Mouse (Mus musculus): ENCODE measurements around the gene Inip.
A peak's percentile ranks its signal among the peaks of the same experiment; 100 is the strongest.
"Not testable (repeated sequence)": the region's sequence is repeated elsewhere in the genome, so short reads cannot be mapped to it uniquely, and the experiment has no call there.

Inip gene

GRCm38 (mm10) chr4:59808396-59808795, 7.0 kb upstream of the Inip start:
- no peak for DNase-seq (ENCODE audit: low spot score)

GRCm38 (mm10) chr4:59807521-59807920, 6.1 kb upstream of the Inip start:
- no peak for DNase-seq (ENCODE audit: low spot score)

GRCm38 (mm10) chr4:59806879-59807195, 5.4 kb upstream of the Inip start:
- DNase-seq (ENCODE audit: low spot score), result no peak

DNA sequence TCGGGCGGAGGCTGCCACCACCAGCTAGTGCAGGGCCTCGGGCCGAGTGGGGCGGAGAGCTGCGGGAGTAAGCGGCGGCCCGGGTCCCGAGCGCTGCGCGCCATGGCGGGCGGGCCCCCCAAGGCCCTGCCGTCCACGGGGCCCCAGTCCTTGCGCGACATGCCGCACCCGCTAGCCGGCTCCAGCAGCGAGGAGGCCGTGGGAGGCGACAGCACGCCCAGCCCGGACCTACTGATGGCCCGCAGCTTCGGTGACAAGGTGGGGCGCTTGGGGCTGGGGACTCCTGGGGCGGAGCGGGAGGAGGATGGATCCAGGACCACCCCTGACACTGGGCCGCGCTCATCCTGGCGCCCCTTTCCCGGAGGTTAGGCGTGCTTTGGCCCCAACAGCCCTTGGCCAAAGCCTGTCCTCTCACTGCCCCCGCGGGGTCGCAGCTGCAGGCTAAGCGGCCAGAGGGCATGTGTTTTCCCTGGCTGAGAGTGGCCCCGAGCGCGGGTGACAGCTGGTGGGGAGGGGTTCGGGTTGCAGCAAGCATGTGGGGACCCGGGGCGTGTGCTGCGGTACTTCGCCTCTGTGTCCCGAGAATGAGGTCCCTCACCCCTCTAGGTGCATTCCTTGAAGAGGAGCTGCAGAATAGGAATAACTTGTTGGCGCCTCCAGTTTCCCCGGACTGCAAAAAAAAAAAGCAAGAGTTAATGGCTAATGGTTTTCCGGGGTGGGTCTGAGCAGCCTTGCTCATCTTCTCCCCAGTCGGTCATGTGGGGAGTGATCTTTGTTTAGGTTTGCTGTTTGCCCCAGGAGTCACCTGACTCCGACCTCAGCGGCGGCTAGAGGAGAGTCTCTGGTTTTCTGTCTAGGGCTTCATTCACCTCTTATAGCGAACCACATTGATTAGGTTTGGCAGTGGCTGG, 4.8 kb upstream of the Inip start:
- DNase-seq (ENCODE audit: low spot score), result peak; percentile 79

DNA sequence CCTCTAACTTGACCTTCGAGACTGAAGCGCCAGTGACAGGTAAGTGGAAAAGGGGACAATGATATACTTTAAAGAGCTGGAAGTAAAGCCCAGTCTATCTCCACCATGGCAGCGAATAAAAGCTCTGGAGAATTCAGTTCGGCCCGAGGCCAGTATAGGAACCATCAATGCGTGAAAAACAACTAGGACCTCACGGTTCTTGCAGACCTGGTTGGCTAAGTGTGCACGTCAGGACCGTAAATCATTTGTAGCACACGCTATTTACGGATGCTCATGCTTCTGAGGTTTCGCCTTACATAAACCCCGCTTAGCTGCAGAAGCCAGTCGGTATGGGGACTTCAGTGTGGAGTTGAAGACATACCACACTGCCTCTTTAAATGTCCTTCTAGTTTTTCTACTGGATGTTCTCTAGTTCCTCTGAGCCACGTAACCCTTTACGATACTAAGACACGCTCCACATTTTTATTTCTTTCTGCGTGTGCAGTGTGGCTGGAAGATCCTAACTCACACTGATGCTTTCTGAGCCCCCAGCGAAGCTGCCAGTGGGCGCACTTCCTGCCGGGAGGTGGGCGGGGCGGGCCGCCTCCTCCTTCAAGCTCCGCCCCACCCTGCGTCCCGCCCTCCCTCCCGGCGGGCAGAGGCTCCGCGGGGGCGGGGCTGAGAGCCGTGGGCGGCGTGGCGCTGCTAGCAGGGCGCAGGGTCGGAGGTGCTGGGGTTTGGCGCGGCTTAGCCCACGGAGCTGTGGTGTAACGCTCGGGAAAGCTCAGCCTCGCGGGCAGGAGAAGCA, 4.0 kb upstream of the Inip start, which contains the start of gene Snx30:
Gene Snx30, plus strand, starts transcription at position 660 of the 787 bp plus-strand sequence.
- peak; percentile 89 for DNase-seq (ENCODE audit: low spot score)

- DNase-seq (ENCODE audit: low spot score), result no peak
These were observed 3.4 kb upstream of the Inip start for GRCm38 (mm10) chr4:59804754-59805153.

GRCm38 (mm10) chr4:59803358-59803757, 2.0 kb upstream of the Inip start:
- DNase-seq (ENCODE audit: low spot score), result no peak

GRCm38 (mm10) chr4:59802792-59803191, 1.4 kb upstream of the Inip start:
- DNase-seq (ENCODE audit: low spot score), result no peak

GRCm38 (mm10) chr4:59802107-59802506, 718 bp upstream of the Inip start:
- no peak for DNase-seq (ENCODE audit: low spot score)

GRCm38 (mm10) chr4:59800181-59800580, 1.2 kb downstream of the Inip start:
- DNase-seq (ENCODE audit: low spot score), result no peak

- no peak for DNase-seq (ENCODE audit: low spot score)
These were observed 5.5 kb downstream of the Inip start for GRCm38 (mm10) chr4:59795788-59796455.

- no peak for DNase-seq (ENCODE audit: low spot score)
These were observed 7.3 kb downstream of the Inip start for GRCm38 (mm10) chr4:59794116-59794515.

GRCm38 (mm10) chr4:59793626-59794025, 7.8 kb downstream of the Inip start:
- DNase-seq (ENCODE audit: low spot score), result not testable (repeated sequence)

DNA sequence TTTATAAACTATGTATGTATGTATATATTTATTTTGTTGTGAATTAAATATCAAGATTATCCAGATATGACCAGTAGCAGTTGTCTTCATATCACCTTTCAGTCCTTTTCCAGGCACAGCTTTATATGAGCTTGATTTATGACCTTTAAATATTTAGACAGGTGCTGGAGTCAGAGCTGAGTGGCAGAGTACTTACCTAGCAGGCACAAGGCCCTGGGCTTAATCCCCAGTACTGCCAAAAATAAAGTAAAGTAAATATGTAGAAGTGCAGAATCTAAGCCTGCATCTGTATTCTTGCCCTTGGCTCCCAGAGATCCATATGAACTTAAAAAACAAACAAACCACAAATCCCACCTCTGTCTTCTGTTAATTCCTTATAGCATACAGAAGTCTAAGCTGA, 12.4 kb downstream of the Inip start:
- no peak for DNase-seq (ENCODE audit: low spot score)

DNA sequence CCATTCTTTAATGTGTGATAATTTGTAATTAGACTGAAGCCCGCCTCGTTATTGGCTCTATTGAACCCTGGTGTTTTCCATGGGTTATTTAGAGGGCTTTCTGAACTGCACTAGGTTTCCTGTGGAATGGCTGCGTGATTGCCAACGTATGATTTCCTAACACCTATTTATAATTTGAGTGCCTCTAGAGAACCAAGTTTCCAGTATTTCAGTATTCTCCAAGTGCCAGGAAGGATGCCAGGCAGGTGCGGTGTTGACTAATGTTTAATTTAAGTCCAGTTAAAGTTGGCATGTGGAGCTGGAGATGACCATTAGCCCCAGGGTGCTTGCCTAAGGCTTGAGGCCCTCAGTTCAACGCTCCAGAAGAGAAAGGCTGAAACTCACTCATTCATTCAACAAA, 14.3 kb downstream of the Inip start:
- no peak for DNase-seq (ENCODE audit: low spot score)

GRCm38 (mm10) chr4:59786661-59787060, 14.7 kb downstream of the Inip start:
- DNase-seq (ENCODE audit: low spot score), result peak; percentile 84

DNA sequence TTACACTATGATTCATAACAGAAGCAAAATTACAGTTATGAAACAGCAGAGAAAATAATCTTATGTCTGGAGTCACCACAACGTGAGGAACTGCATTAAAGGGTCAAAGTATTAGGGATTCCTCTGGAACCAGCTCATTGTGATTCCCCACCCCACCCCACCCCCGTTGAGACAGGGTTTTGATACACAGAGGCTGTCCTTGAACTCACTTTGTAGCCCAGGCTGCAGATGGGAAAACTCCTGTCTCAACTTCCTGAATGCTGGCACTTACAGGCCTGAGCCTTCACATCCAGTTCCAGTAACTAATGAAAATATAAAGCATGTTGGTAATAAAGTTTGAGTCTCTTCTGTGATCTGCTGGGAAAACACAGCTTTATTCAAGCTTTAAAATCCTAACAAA, 16.0 kb downstream of the Inip start:
- DNase-seq (ENCODE audit: low spot score), result no peak

DNA sequence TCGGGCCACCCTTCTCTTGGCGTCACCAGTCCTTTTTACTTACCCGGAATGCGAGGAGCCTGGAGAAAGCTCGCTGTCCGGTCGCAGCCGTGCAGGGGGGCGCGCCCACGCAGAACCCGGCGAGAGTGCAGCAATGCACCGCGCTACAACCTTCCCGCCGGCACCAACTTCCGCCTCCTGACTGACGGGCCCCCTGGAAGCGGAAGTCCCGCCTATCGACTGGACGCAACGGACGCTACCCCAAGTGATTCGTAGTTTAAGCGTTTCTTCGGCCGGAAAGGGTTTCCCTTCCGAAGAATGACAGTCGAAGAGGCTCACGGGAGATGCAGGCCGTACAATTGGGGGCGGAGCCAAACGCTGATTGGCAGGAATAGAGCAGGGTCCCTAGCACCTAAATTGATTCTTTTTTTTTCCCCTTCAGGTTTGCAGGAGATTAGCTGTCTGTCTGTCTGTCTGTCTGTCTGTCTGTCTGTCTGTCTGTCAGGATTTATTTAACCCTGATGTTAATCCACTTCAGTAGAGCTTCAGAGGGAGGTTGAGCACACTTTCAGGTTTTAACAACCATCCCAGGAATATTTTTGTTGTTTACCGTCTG, 17.6 kb downstream of the Inip start:
- peak; percentile 99 for DNase-seq (ENCODE audit: low spot score)

- DNase-seq (ENCODE audit: low spot score), result peak; percentile 76
These were observed 18.3 kb downstream of the Inip start for GRCm38 (mm10) chr4:59782853-59783684.

GRCm38 (mm10) chr4:59780568-59780967, 20.8 kb downstream of the Inip start:
- peak; percentile 28 for DNase-seq (ENCODE audit: low spot score)

DNA sequence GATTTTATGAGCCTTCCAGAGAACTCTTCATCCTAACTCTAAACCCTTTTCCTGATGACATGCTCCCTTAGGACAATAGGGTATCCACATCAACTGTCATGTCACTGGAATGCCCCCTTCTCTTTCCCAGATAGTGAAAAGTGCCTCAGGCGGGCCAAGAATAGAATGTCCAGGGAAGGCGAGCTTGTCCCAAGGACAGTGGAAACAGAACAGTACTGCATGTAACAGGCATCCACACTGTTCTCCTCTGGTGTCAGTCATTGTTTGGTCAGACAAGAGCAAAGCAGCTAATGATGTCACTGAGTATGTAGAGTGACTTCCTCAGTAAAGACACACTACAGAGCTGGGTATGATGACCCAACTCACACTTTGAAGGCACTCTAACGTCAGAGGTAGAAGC, 23.6 kb downstream of the Inip start:
- DNase-seq (ENCODE audit: low spot score), result no peak
